Mouse (Mus musculus): Measurements from ENCODE around the gene Atraid. TPM values are rescaled to one million over a fixed set of nuclear protein-coding genes. Genes with fewer than 3 reads are reported as not detected.

The Atraid gene
- polyA plus RNA-seq, 1 experiment from 2014 or later: 182 TPM

DNA sequence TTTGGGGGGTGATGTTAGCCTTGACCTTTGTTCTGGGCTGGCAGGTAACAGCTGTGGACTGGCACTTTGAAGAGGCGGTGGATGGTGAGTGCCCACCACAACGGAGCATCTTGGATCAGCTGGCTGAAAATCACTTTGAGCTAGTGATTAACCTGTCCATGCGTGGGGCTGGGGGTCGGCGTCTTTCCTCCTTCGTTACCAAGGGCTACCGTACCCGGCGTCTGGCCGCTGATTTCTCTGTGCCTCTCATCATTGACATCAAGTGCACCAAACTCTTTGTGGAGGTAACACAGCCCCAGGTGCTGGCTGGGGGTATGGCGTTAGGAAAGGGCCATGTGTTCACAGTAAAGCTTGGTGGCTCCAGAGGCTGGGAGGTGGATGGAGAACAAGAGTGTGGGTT is 23.7 kb downstream of the Atraid start:
- Histone ChIP-seq H3K27ac (ENCODE audit: low read length) (no peak overlapping the region), H3K9ac (ENCODE audit: low read depth, low read length) (no peak overlapping the region), H3K36me3 (ENCODE audit: control insufficient read depth, insufficient read depth, low read length) (peaks cover 64% of the 10 kb centered on the region), H3K4me2 (ENCODE audit: low read length) (no peak overlapping the region), H3K27me3 (ENCODE audit: control insufficient read depth, insufficient read depth, low read depth, low read length) (no peaks in the 10 kb centered on the region), H3K4me1 (ENCODE audit: control insufficient read depth, insufficient read depth, low read length) (no peaks in the 10 kb centered on the region), H3K4me3 (ENCODE audit: low read depth, low read length) (no peak overlapping the region), H3K9me3 (replicated peaks; ENCODE audit: control insufficient read depth, low read length, poor library complexity, severe bottlenecking) (no peaks in the 10 kb centered on the region)
- 94% methylated on average over 11 of the region's 11 CpGs for WGBS
- ATAC-seq: no peak

DNA sequence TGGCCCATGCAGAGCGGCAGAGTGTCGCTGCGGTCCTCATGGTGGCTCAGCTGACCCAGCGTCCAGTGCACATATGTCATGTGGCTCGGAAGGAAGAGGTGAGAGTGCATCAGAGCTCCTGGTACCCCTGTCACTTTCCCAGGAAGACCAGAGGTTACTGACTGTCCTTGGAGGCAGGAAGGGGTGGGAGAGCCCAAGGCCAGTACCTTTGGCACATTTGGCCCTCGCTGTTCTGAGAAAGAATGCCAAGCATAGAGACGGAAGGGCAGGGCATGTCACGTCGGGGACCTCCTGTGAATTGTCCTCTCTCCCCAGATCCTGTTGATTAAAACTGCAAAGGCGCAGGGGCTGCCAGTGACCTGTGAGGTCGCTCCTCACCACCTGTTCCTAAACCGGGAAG is 25.1 kb downstream of the Atraid start:
- Histone ChIP-seq H3K27me3 (ENCODE audit: control insufficient read depth, insufficient read depth, low read depth, low read length) (no peaks in the 10 kb centered on the region), H3K9ac (ENCODE audit: low read depth, low read length) (no peak overlapping the region), H3K4me1 (ENCODE audit: control insufficient read depth, insufficient read depth, low read length) (no peaks in the 10 kb centered on the region), H3K4me2 (ENCODE audit: low read length) (no peak overlapping the region), H3K4me3 (ENCODE audit: low read depth, low read length) (no peak overlapping the region), H3K9me3 (replicated peaks; ENCODE audit: control insufficient read depth, low read length, poor library complexity, severe bottlenecking) (no peaks in the 10 kb centered on the region), H3K36me3 (ENCODE audit: control insufficient read depth, insufficient read depth, low read length) (peaks cover 56% of the 10 kb centered on the region), H3K27ac (ENCODE audit: low read length) (no peak overlapping the region)
- WGBS: 94% methylated on average over 12 of the region's 12 CpGs
- no peak for ATAC-seq

GRCm38 (mm10) chr5:31076346-31076745 is 28.2 kb downstream of the Atraid start:
- no peaks in the 10 kb centered on the region for H3K4me1 ChIP-seq (ENCODE audit: control insufficient read depth, insufficient read depth, low read length)
- H3K4me2 ChIP-seq (ENCODE audit: low read length): no peak overlapping the region
- ATAC-seq: no peak
- H3K9me3 ChIP-seq (replicated peaks; ENCODE audit: control insufficient read depth, low read length, poor library complexity, severe bottlenecking): no peaks in the 10 kb centered on the region
- H3K27ac ChIP-seq (ENCODE audit: low read length): no peak overlapping the region
- no peak overlapping the region for H3K9ac ChIP-seq (ENCODE audit: low read depth, low read length)
- H3K4me3 ChIP-seq (ENCODE audit: low read depth, low read length): no peak overlapping the region
- H3K27me3 ChIP-seq (ENCODE audit: control insufficient read depth, insufficient read depth, low read depth, low read length): no peaks in the 10 kb centered on the region
- H3K36me3 ChIP-seq (ENCODE audit: control insufficient read depth, insufficient read depth, low read length): peaks cover 40% of the 10 kb centered on the region
- WGBS: 91% methylated on average over 13 of the region's 13 CpGs

DNA sequence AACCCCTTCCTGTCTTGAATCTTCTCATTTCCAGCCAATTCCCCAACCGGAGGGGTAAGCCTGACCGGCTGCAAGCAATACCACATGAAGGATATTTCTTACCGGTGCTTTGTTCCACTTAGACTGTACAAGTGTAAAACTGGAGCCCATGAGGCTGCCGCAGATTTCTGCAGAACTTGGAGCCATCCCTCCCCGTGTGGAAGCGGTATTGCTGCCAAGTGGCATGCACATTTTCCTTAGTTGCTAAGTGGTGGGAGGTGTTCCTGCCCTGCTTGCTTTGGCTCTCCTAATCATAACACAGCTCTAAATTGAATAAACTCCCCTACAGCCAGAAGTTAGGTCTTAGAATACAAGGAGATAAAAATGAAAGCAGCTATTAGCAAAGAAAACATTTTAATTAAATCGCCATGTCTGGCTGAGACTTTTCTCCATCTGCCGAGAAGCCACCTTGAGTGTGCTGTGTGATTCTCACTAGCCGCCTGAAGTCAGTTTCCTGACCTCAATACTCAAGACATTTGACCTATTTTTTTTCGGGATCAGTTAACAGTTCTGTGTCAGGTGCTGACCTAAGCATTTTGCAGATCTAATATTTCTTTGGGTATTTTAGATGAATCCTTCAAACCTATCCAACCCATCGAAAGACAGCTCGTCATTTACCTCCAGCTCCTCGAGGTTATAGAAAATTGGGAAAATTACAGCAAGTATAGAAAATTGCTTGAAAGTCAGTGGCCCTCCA is 32.1 kb downstream of the Atraid start:
- Histone ChIP-seq H3K36me3 (ENCODE audit: control insufficient read depth, insufficient read depth, low read length) (peaks cover 10% of the 10 kb centered on the region), H3K9ac (ENCODE audit: low read depth, low read length) (no peak overlapping the region), H3K4me1 (ENCODE audit: control insufficient read depth, insufficient read depth, low read length) (peaks cover 2% of the 10 kb centered on the region), H3K9me3 (replicated peaks; ENCODE audit: control insufficient read depth, low read length, poor library complexity, severe bottlenecking) (no peaks in the 10 kb centered on the region), H3K4me3 (ENCODE audit: low read depth, low read length) (no peak overlapping the region), H3K4me2 (ENCODE audit: low read length) (no peak overlapping the region), H3K27me3 (ENCODE audit: control insufficient read depth, insufficient read depth, low read depth, low read length) (no peaks in the 10 kb centered on the region), H3K27ac (ENCODE audit: low read length) (no peak overlapping the region)
- ATAC-seq: no peak
- WGBS: 86% methylated on average over 13 of the region's 13 CpGs

DNA sequence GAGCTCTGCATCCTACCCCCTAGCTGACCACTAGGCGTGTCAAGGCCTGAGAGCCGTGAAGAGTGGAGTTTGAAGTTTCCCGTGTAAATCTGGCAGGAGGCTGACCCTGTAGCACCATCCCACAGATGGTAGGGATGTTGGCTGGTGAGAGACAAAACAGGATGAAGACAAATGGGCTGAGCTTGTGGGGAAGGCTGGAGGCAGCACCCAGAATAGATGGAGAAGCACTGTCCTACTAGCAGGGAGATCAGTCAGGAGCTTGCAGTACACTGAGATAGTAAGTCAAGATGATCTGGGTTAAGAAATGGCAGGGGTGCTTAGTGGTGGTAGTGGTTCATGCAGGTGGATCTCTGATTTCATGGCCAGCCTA is 32.7 kb downstream of the Atraid start:
- WGBS: 74% methylated on average over 3 of the region's 3 CpGs
- H3K4me1 ChIP-seq (ENCODE audit: control insufficient read depth, insufficient read depth, low read length): peaks cover 2% of the 10 kb centered on the region

DNA sequence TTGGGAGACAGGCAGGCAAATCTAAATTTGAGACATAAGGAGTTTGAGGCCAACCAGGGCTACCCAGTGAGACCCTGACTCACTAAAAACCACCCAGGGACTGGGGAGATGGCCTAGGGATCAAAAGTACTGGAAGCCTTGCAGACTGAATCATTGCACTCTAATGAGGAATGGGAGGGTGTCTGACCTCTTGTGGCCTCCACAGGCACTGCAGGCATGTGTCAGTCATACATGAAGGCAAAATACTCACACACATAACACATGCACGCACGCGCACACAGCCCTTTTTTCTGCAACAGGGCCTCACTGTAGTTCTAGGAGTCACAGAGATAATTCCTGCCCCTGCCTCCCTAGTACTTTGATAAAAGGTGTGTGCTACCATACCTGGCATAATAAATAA is 33.3 kb downstream of the Atraid start:
- Histone ChIP-seq H3K9ac (ENCODE audit: low read depth, low read length) (no peak overlapping the region), H3K36me3 (ENCODE audit: control insufficient read depth, insufficient read depth, low read length) (0 out of 2 replicates have a peak, but pooled peaks cover 2% of the 10 kb centered on the region), H3K9me3 (replicated peaks; ENCODE audit: control insufficient read depth, low read length, poor library complexity, severe bottlenecking) (no peaks in the 10 kb centered on the region), H3K4me1 (ENCODE audit: control insufficient read depth, insufficient read depth, low read length) (peaks cover 2% of the 10 kb centered on the region), H3K27ac (ENCODE audit: low read length) (no peak overlapping the region), H3K4me3 (ENCODE audit: low read depth, low read length) (no peak overlapping the region), H3K4me2 (ENCODE audit: low read length) (no peak overlapping the region), H3K27me3 (ENCODE audit: control insufficient read depth, insufficient read depth, low read depth, low read length) (no peaks in the 10 kb centered on the region)
- ATAC-seq: no peak
- 75% methylated on average over 3 of the region's 3 CpGs for WGBS

More for the DNA sequence above, 32.7 kb downstream of the Atraid start:
- Histone ChIP-seq H3K27ac (ENCODE audit: low read length) (no peak overlapping the region), H3K9ac (ENCODE audit: low read depth, low read length) (no peak overlapping the region), H3K27me3 (ENCODE audit: control insufficient read depth, insufficient read depth, low read depth, low read length) (no peaks in the 10 kb centered on the region), H3K4me3 (ENCODE audit: low read depth, low read length) (no peak overlapping the region), H3K36me3 (ENCODE audit: control insufficient read depth, insufficient read depth, low read length) (peaks cover 5% of the 10 kb centered on the region; the same call in 1 of the 2 replicates), H3K9me3 (replicated peaks; ENCODE audit: control insufficient read depth, low read length, poor library complexity, severe bottlenecking) (no peaks in the 10 kb centered on the region), H3K4me2 (ENCODE audit: low read length) (no peak overlapping the region)
- no peak for ATAC-seq

GRCm38 (mm10) chr5:31082355-31082754 is 34.2 kb downstream of the Atraid start:
- 0 out of 2 replicates have a peak, but pooled peaks have one; percentile 22 for ATAC-seq
- no peak overlapping the region for H3K4me2 ChIP-seq (ENCODE audit: low read length)
- H3K9me3 ChIP-seq (replicated peaks; ENCODE audit: control insufficient read depth, low read length, poor library complexity, severe bottlenecking): no peaks in the 10 kb centered on the region
- 11% methylated on average over 5 of the region's 5 CpGs for WGBS
- H3K27ac ChIP-seq (ENCODE audit: low read length): no peak overlapping the region
- H3K4me1 ChIP-seq (ENCODE audit: control insufficient read depth, insufficient read depth, low read length): peaks cover 2% of the 10 kb centered on the region
- H3K27me3 ChIP-seq (ENCODE audit: control insufficient read depth, insufficient read depth, low read depth, low read length): no peaks in the 10 kb centered on the region
- no peak overlapping the region for H3K4me3 ChIP-seq (ENCODE audit: low read depth, low read length)
- H3K9ac ChIP-seq (ENCODE audit: low read depth, low read length): no peak overlapping the region
- no peaks in the 10 kb centered on the region for H3K36me3 ChIP-seq (ENCODE audit: control insufficient read depth, insufficient read depth, low read length)

DNA sequence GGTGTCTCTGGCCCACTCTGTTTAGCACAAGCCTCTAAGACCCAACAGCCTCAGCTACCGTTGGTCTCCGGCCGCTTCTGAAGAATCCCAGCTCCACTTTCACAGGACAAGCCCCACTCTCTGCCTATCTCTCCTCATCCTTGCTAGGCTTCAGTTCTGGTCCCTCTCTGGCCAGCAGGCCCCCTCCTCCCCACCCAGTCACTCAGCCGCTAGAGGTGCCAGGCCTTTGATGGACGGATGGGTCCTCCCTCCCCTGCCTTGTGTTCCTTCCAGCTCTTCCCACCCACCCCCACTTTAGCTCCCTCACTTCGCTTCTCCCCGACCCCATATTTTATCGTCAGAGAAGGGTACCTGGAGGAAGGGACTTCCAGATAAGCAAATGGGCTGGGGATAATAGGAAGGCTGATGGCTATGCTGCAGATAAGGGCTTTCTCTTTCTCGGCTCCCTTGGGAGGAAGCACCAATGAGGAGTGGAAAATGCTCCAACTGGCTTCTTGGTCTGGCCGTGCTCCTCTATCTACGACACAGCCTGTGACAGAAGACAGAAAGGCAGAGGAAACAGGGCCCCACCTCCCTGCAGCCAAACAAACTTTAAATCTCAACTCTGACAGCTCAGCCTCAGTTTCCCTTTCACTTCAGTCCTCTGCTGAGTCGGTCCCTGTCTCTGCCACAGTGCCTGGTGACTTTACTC is 35.0 kb downstream of the Atraid start:
- no peaks in the 10 kb centered on the region for H3K36me3 ChIP-seq (ENCODE audit: control insufficient read depth, insufficient read depth, low read length)
- ATAC-seq: 0 out of 2 replicates have a peak, but pooled peaks have one; percentile 16
- H3K4me3 ChIP-seq (ENCODE audit: low read depth, low read length): no peak overlapping the region
- no peak overlapping the region for H3K4me2 ChIP-seq (ENCODE audit: low read length)
- H3K27ac ChIP-seq (ENCODE audit: low read length): peak overlapping the region; percentile 18; the same call in 1 of the 2 replicates
- H3K9ac ChIP-seq (ENCODE audit: low read depth, low read length): no peak overlapping the region
- WGBS: 35% methylated on average over 12 of the region's 12 CpGs
- peaks cover 2% of the 10 kb centered on the region for H3K4me1 ChIP-seq (ENCODE audit: control insufficient read depth, insufficient read depth, low read length)
- H3K27me3 ChIP-seq (ENCODE audit: control insufficient read depth, insufficient read depth, low read depth, low read length): no peaks in the 10 kb centered on the region
- H3K9me3 ChIP-seq (replicated peaks; ENCODE audit: control insufficient read depth, low read length, poor library complexity, severe bottlenecking): no peaks in the 10 kb centered on the region

DNA sequence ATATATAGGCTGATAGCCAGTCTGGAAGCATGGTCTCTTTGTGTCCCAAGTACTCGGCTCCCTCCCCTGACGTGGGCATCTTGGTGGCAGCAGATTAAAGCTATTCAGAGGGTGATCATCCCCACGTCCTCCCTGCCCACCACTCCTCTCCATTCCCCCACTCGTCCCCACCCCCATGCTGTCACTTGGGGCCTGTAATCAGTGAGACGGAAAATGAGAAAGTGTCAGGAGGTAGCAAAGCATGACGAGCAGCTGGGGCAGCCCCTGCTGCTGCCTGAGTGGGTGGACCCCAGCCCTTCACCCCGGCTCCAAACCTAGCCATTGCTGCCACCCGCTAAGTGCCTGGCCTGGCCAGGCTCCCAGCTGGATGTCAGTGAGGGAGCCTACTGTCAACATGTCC is 35.8 kb downstream of the Atraid start:
- Histone ChIP-seq H3K4me3 (ENCODE audit: low read depth, low read length) (no peak overlapping the region), H3K9me3 (replicated peaks; ENCODE audit: control insufficient read depth, low read length, poor library complexity, severe bottlenecking) (no peaks in the 10 kb centered on the region), H3K4me2 (ENCODE audit: low read length) (no peak overlapping the region), H3K27me3 (ENCODE audit: control insufficient read depth, insufficient read depth, low read depth, low read length) (no peaks in the 10 kb centered on the region; the same call in 1 of the 2 replicates), H3K36me3 (ENCODE audit: control insufficient read depth, insufficient read depth, low read length) (no peaks in the 10 kb centered on the region), H3K4me1 (ENCODE audit: control insufficient read depth, insufficient read depth, low read length) (peaks cover 2% of the 10 kb centered on the region), H3K9ac (ENCODE audit: low read depth, low read length) (no peak overlapping the region), H3K27ac (ENCODE audit: low read length) (no peak overlapping the region)
- ATAC-seq: peak; percentile 37; the same call in 1 of the 2 replicates
- 6% methylated on average over 7 of the region's 8 CpGs for WGBS
